Mouse (Mus musculus) hindbrain, embryonic 14.5 days (tissue): Measurements from ENCODE around the gene Trmt11. TPM values are rescaled to one million over a fixed set of nuclear protein-coding genes. Genes with fewer than 3 reads are reported as not detected.
"Not testable (repeated sequence)": the region's sequence is repeated elsewhere in the genome, so short reads cannot be mapped to it uniquely, and the experiment has no call there.

Source experiments
- ATAC-seq: fragments of 200-750 bp; cut with Nextera tagmentation; 2 replicates; pipeline ENCODE4 v1.8.0; 2017; ENCODE audit warnings: moderate number of reproducible peaks, mild to moderate bottlenecking, moderate TSS enrichment, moderate library complexity; ENCODE audit not compliant: low FRiP score
- DNase-seq: peaks from one replicate; pipeline ENCODE4 v3.0.0-alpha.2; 2015; ENCODE audit warnings: low spot score
- H3K27ac ChIP-seq: fragments of 300-500 bp; sonication (generic); 2 replicates; pipeline ENCODE4 v1.5.1; 2014; ENCODE audit warnings: mild to moderate bottlenecking, moderate library complexity
- H3K27me3 ChIP-seq: fragments of 300-500 bp; sonication (generic); 2 replicates; pipeline ENCODE4 v1.6.1; 2014; ENCODE audit warnings: mild to moderate bottlenecking, low read length, mixed read lengths; ENCODE audit not compliant: control insufficient read depth, insufficient read depth
- H3K36me3 ChIP-seq: fragments of 300-500 bp; sonication (generic); replicated peaks from 2 replicates; pipeline ENCODE4 v1.6.1; 2014; ENCODE audit not compliant: control insufficient read depth, insufficient read depth
- H3K4me1 ChIP-seq: fragments of 300-500 bp; sonication (generic); replicated peaks from 2 replicates; pipeline ENCODE4 v1.6.1; 2014; ENCODE audit warnings: antibody characterized with exemption, low read length, mixed read lengths; ENCODE audit not compliant: control insufficient read depth, insufficient read depth
- H3K4me2 ChIP-seq: fragments of 300-500 bp; sonication (generic); replicated peaks from 2 replicates; pipeline ENCODE4 v1.6.1; 2014; ENCODE audit warnings: mild to moderate bottlenecking, moderate library complexity
- H3K4me3 ChIP-seq: fragments of 300-500 bp; sonication (generic); replicated peaks from 2 replicates; pipeline ENCODE4 v1.5.1; 2014; ENCODE audit warnings: mild to moderate bottlenecking, low read length
- H3K9ac ChIP-seq: fragments of 300-500 bp; sonication (generic); 2 replicates; pipeline ENCODE4 v1.6.1; 2014
- H3K9me3 ChIP-seq: fragments of 300-500 bp; sonication (generic); 2 replicates; pipeline ENCODE4 v1.6.1; 2016; ENCODE audit warnings: low read length; ENCODE audit not compliant: control insufficient read depth
- WGBS: fragments of 180-500 bp; shearing (Covaris S2); extraction: QIAGEN DNeasy Blood & Tissue Kit; methylation state at CpG from one replicate; pipeline ENCODE4 v1.1.7; 2014; 5-methylcytosine and 5-hydroxymethylcytosine counted together
- polyA plus RNA-seq: library from polyadenylated mRNA; unstranded; fragments of >200 nt; fragmentation: Nextera tagmentation; extraction: Ambion mirVana; gene quantifications from 2 replicates; pipeline ENCODE4 v1.2.1, GENCODE M21; 2014

Trmt11 gene
- 17.5 and 20.0 TPM in 2 replicates for polyA plus RNA-seq

DNA sequence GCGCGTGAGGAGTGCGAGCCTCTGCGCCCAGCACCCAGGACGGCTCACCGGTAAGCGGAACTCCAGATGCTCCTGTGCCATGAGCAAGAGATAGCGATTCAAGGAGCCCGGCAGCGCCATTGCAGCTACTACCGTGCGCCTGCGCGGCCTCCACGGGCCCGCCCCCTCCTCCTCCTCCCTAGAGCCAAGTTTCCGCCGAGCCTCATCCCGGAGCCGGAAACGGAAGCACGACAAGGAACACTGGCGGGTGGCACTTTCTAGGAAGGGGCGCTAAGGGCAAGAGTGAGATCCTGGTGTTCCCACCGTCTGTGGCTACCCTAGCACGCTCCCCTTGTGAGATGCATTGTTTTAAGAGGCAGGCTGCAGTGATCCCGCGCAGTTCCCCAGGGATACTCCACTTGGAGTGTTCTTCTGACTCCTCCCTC lies at the start of gene Trmt11:
TSS of gene Trmt11 (minus strand) at position 208 of the 425 bp plus-strand sequence.
- DNase-seq, result peak; percentile 89
- H3K4me2 ChIP-seq, result peak within 1 kb of the TSS; percentile 59
- peak within 1 kb of the TSS; percentile 61 for H3K4me3 ChIP-seq
- peaks cover 15% of the 10 kb centered on the region for H3K36me3 ChIP-seq
- no peaks in the 10 kb centered on the region for H3K27me3 ChIP-seq
- H3K9ac ChIP-seq, result peak within 1 kb of the TSS; percentile 70
- no peaks in the 10 kb centered on the region for H3K9me3 ChIP-seq
- ATAC-seq, result peak; percentile 97
- peaks cover 13% of the 10 kb centered on the region for H3K4me1 ChIP-seq
- 0% methylated on average over 25 of the region's 28 CpGs for WGBS
- H3K27ac ChIP-seq, result peak within 1 kb of the TSS; percentile 81

GRCm38 (mm10) chr10:30647681-30648080 lies 47.1 kb upstream of the Trmt11 start:
- no peak overlapping the region for H3K27ac ChIP-seq
- WGBS, result 50% methylated on average over 2 of the region's 2 CpGs
- no peaks in the 10 kb centered on the region for H3K27me3 ChIP-seq
- no peak overlapping the region for H3K4me3 ChIP-seq
- H3K4me2 ChIP-seq, result no peak overlapping the region
- H3K36me3 ChIP-seq, result peaks cover 26% of the 10 kb centered on the region
- DNase-seq (no peak), ATAC-seq (no peak)
- H3K9me3 ChIP-seq, result no peaks in the 10 kb centered on the region
- no peak overlapping the region for H3K9ac ChIP-seq
- no peaks in the 10 kb centered on the region for H3K4me1 ChIP-seq

DNA sequence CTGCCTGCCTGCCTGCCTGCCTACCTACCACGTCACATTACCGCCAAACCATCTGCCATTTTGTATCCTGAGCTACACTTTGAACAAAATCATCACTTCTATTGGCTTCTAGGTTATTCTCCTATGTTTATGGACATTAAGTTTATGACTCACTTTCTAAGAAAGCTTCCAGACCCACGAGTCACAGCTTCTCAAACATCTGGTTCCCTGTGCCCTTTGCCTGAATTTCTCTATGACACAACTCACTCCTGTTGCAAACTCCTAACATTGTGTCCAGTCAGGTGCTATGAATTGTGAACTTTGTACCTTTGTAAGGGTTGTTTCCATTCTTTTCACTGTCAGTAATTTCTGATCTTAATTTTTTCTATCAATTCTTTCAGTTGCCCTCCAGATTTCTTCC lies 37.7 kb upstream of the Trmt11 start:
- H3K27ac ChIP-seq, result no peak overlapping the region
- H3K9ac ChIP-seq, result no peak overlapping the region
- no peaks in the 10 kb centered on the region for H3K9me3 ChIP-seq
- H3K4me2 ChIP-seq, result no peak overlapping the region
- 86% methylated on average over 3 of the region's 3 CpGs for WGBS
- H3K4me3 ChIP-seq, result no peak overlapping the region
- DNase-seq (no peak), ATAC-seq (no peak)
- no peaks in the 10 kb centered on the region for H3K36me3 ChIP-seq
- H3K27me3 ChIP-seq, result no peaks in the 10 kb centered on the region
- no peaks in the 10 kb centered on the region for H3K4me1 ChIP-seq

DNA sequence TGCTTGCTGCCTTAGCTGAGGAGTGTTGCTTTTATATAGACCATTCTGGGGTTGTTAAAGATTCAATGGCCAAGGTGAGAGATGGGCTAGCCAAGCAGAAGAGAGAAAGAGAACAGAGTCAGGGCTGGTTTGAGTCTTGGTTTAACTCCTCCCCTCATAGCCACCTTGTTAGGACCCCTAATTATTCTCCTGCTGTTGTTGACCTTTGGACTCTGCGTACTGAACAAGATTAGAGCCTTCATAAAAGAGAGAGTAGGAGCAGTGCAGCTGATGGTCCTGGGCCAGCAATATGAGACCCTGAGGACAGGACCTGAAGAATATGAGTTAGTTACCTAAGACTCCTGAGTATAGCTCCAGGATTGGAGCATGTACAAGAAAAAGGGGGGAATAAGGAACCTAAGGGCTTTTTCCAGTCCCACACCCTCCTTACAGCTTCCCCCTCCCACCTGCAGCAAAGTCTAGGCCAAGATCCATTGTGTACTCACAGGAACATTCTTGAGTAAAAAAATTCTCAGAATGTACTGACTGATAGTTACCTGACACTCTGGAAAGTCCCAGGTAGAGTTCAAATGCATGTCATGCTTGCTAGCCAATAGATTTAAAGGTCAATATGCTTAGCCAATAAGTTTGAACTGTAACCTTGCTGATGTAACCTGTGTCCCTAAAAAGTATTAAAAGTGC lies 36.1 kb upstream of the Trmt11 start:
- not testable (repeated sequence) for H3K4me2 ChIP-seq, H3K9me3 ChIP-seq, H3K4me1 ChIP-seq, H3K27ac ChIP-seq, ATAC-seq, H3K36me3 ChIP-seq, H3K27me3 ChIP-seq, H3K4me3 ChIP-seq, H3K9ac ChIP-seq, DNase-seq
- WGBS, result 88% methylated on average over 1 of the region's 1 CpGs

- Histone ChIP-seq H3K27ac (no peak overlapping the region), H3K9me3 (no peaks in the 10 kb centered on the region), H3K4me1 (no peaks in the 10 kb centered on the region), H3K4me2 (no peak overlapping the region), H3K36me3 (no peaks in the 10 kb centered on the region), H3K27me3 (no peaks in the 10 kb centered on the region), H3K4me3 (no peak overlapping the region), H3K9ac (no peak overlapping the region)
- ATAC-seq (no peak), DNase-seq (no peak)
- WGBS, result 100% methylated on average over 1 of the region's 1 CpGs
These were observed 32.2 kb upstream of the Trmt11 start for GRCm38 (mm10) chr10:30632718-30633117.

- DNase-seq (no peak), ATAC-seq (no peak)
- no peak overlapping the region for H3K4me3 ChIP-seq
- no peaks in the 10 kb centered on the region for H3K36me3 ChIP-seq
- H3K27me3 ChIP-seq, result no peaks in the 10 kb centered on the region
- H3K9me3 ChIP-seq, result no peaks in the 10 kb centered on the region
- no peak overlapping the region for H3K9ac ChIP-seq
- H3K4me1 ChIP-seq, result no peaks in the 10 kb centered on the region
- no peak overlapping the region for H3K27ac ChIP-seq
- H3K4me2 ChIP-seq, result no peak overlapping the region
These were observed 29.4 kb upstream of the Trmt11 start for GRCm38 (mm10) chr10:30629977-30630376.

- Histone ChIP-seq H3K9me3 (no peaks in the 10 kb centered on the region), H3K27ac (no peak within 1 kb of the TSS), H3K36me3 (no peaks in the 10 kb centered on the region), H3K4me3 (no peak within 1 kb of the TSS), H3K27me3 (no peaks in the 10 kb centered on the region), H3K4me1 (no peaks in the 10 kb centered on the region), H3K9ac (no peak within 1 kb of the TSS), H3K4me2 (no peak within 1 kb of the TSS)
- ATAC-seq (no peak), DNase-seq (no peak)
- WGBS, result 93% methylated on average over 3 of the region's 3 CpGs
These were observed 29.0 kb upstream of the Trmt11 start, which contains the start of gene Hint3 for GRCm38 (mm10) chr10:30629513-30629912. Hint3 (minus strand) TSS chr10:30629632.

- not testable (repeated sequence) for H3K4me1 ChIP-seq, DNase-seq, H3K4me2 ChIP-seq, ATAC-seq, H3K9ac ChIP-seq, H3K27me3 ChIP-seq, H3K36me3 ChIP-seq, H3K4me3 ChIP-seq, H3K27ac ChIP-seq, H3K9me3 ChIP-seq
- 92% methylated on average over 11 of the region's 11 CpGs for WGBS
These were observed 27.9 kb upstream of the Trmt11 start for GRCm38 (mm10) chr10:30628444-30628843.

DNA sequence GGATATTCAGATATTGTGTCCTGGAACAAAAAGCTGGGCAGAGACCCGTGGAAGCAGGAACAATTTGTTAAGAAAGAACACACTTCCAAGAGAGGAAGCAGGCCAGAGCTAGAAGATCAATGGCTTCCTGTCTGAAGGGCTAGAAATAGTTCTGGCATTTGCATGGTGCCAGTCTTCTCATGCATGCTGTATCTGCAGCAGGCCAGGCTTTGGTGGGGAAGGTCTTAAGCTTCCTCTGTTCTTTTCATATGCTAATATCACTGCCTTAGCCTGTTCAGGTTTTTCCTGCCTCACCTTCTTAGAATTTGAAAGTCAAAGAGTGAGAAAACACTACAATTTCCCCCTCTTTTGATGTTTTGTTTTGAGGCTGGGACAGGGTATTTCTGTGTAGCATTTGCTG lies 27.0 kb upstream of the Trmt11 start:
- Histone ChIP-seq H3K27ac (no peak overlapping the region), H3K4me2 (no peak overlapping the region), H3K9ac (no peak overlapping the region), H3K9me3 (no peaks in the 10 kb centered on the region), H3K4me3 (no peak overlapping the region), H3K4me1 (no peaks in the 10 kb centered on the region), H3K27me3 (no peaks in the 10 kb centered on the region), H3K36me3 (no peaks in the 10 kb centered on the region)
- ATAC-seq (no peak), DNase-seq (no peak)
- WGBS, result 46% methylated on average over 1 of the region's 1 CpGs
